Mouse (Mus musculus): ENCODE measurements around the gene Rnf213.

DNA sequence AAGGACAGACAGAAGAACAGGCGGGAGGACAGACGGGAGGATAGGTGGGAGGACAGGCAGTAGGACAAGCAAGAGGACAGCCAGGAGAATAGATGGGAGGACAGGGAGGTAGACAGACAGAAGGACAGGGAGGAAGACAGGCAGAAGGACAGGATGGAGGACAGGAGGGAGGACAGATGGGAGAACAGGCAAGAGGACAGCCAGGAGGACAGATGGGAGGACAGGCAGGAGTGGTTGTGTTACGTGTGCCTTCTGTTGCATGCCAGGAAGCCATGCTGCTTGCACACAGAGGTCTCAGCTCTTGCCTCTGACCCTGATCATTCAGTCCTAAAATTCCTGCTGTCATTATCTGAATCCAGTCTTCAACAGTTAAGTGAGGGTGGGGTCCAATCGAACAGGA, 39.0 kb upstream of the Rnf213 start:
- TF ChIP-seq CTCF (IDR thresholded peaks at IDR 0.05; ENCODE audit: borderline replicate concordance, extremely low read depth, insufficient read depth, insufficient read length) (no peak), POLR2A (IDR thresholded peaks at IDR 0.05; ENCODE audit: borderline replicate concordance, extremely low read depth, insufficient read depth, insufficient read length, poor library complexity, severe bottlenecking) (no peak)
